Mouse (Mus musculus): Measurements from ENCODE around the gene Olfr469. TPM values are rescaled to one million over a fixed set of nuclear protein-coding genes. Genes with fewer than 3 reads are reported as not detected.
"Not testable (repeated sequence)": the region's sequence is repeated elsewhere in the genome, so short reads cannot be mapped to it uniquely, and the experiment has no call there.

The Olfr469 gene
- not detected in 2 replicates for polyA plus RNA-seq (2014; fragmentation: Nextera tagmentation; extraction: Ambion mirVana)

DNA sequence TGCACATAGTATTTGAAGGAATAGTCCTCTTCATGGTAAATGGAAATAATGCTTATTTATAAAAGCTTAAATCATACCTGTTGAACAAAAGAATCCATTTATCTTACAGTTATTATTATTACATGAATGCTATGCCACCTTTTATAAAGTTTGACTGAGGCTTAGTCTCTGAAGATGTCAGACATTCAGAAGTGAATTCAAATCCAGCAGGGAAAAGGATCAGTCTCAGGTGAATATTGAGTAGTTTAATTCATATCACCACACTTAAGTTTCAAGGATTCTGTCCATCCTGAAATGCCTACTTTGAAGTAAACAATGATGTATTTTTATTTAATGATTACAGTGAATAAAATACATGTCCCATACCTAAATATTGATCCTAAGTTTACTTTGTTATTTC lies at the start of gene Olfr469:
Gene Olfr469, minus strand, starts transcription at position 101 of the 400 bp plus-strand sequence.
- H3K4me3 ChIP-seq (ENCODE audit: low read depth, low read length); H3K4me1 ChIP-seq (replicated peaks; ENCODE audit: control insufficient read depth, insufficient read depth, low read length); H3K27me3 ChIP-seq (replicated peaks; ENCODE audit: control insufficient read depth, insufficient read depth, low read length); H3K36me3 ChIP-seq (ENCODE audit: control insufficient read depth, insufficient read depth, low read length); H3K9ac ChIP-seq (ENCODE audit: low read depth, low read length); H3K27ac ChIP-seq (ENCODE audit: low read depth, low read length); ATAC-seq (replicated peaks; ENCODE audit: low FRiP score); DNase-seq (ENCODE audit: low spot score); H3K4me2 ChIP-seq; H3K9me3 ChIP-seq (ENCODE audit: control insufficient read depth, low read length): not testable (repeated sequence)

DNA sequence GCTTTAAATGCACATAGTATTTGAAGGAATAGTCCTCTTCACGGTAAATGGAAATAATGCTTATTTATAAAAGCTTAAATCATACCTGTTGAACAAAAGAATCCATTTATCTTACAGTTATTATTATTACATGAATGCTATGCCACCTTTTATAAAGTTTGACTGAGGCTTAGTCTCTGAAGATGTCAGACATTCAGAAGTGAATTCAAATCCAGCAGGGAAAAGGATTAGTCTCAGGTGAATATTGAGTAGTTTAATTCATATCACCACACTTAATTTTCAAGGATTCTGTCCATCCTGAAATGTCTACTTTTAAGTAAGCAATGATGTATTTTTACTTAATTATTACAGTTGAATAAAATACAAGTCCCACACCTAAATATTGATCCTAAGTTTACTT lies 22.0 kb upstream of the Olfr469 start, which contains the start of gene Olfr470:
Gene Olfr470, minus strand, starts transcription at position 101 of the 400 bp plus-strand sequence.
- H3K27me3 ChIP-seq (replicated peaks; ENCODE audit: control insufficient read depth, insufficient read depth, low read length); H3K27ac ChIP-seq (ENCODE audit: low read depth, low read length); H3K4me1 ChIP-seq (replicated peaks; ENCODE audit: control insufficient read depth, insufficient read depth, low read length); H3K4me3 ChIP-seq (ENCODE audit: low read depth, low read length); H3K9ac ChIP-seq (ENCODE audit: low read depth, low read length); H3K9me3 ChIP-seq (ENCODE audit: control insufficient read depth, low read length); DNase-seq (ENCODE audit: low spot score); H3K4me2 ChIP-seq; ATAC-seq (replicated peaks; ENCODE audit: low FRiP score); H3K36me3 ChIP-seq (ENCODE audit: control insufficient read depth, insufficient read depth, low read length): not testable (repeated sequence)
- WGBS: 80% methylated on average over 1 of the region's 1 CpGs

DNA sequence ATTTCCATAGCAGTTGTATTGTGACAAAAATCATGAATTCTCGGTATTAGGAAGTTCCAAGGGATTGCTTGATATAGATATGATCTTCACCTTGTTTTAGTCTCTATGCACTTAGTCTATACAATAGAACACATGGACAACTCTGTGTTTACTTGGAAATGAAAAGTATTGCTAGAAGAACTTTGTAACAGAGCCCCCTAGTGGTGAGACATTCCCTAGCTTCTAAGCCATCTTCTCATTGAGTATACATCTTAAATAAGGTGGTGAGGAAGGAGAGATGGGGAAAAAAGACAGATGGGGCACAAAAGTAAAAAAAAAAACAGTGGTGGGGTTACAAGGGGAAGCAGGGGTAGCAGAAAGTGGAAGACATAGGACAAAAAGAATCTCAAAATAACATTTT lies 16.4 kb upstream of the Olfr469 start:
- no peak overlapping the region for H3K4me2 ChIP-seq
- no peaks in the 10 kb centered on the region for H3K9me3 ChIP-seq (ENCODE audit: control insufficient read depth, low read length)
- ATAC-seq (replicated peaks; ENCODE audit: low FRiP score): no peak
- DNase-seq (ENCODE audit: low spot score): no peak
- H3K4me1 ChIP-seq (replicated peaks; ENCODE audit: control insufficient read depth, insufficient read depth, low read length): no peaks in the 10 kb centered on the region
- 73% methylated on average over 1 of the region's 1 CpGs for WGBS
- no peak overlapping the region for H3K9ac ChIP-seq (ENCODE audit: low read depth, low read length)
- H3K36me3 ChIP-seq (ENCODE audit: control insufficient read depth, insufficient read depth, low read length): no peaks in the 10 kb centered on the region
- no peak overlapping the region for H3K27ac ChIP-seq (ENCODE audit: low read depth, low read length)
- no peak overlapping the region for H3K4me3 ChIP-seq (ENCODE audit: low read depth, low read length)
- H3K27me3 ChIP-seq (replicated peaks; ENCODE audit: control insufficient read depth, insufficient read depth, low read length): no peaks in the 10 kb centered on the region

DNA sequence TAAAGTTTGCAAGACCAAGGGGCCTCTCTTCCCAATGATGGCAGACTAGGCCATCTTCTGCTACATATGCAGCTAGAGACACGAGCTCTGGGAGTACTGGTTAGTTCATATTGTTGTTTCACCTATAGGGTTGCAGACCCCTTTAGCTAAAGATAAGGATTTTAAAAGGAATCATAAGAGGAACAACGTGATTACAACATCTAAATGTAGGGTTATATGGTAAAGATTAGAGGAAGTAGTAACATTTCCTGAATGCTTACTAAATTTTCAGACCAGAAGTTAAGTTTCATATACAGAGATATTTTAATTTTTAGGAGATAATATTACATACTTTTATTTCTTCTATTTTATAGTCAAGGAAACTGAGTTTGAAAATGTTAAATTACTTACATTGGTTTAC lies 1.5 kb downstream of the Olfr469 start:
- 47% methylated on average over 2 of the region's 2 CpGs for WGBS
- H3K27me3 ChIP-seq (replicated peaks; ENCODE audit: control insufficient read depth, insufficient read depth, low read length); H3K27ac ChIP-seq (ENCODE audit: low read depth, low read length); H3K9me3 ChIP-seq (ENCODE audit: control insufficient read depth, low read length); H3K9ac ChIP-seq (ENCODE audit: low read depth, low read length); DNase-seq (ENCODE audit: low spot score); H3K4me3 ChIP-seq (ENCODE audit: low read depth, low read length); H3K4me1 ChIP-seq (replicated peaks; ENCODE audit: control insufficient read depth, insufficient read depth, low read length); ATAC-seq (replicated peaks; ENCODE audit: low FRiP score); H3K4me2 ChIP-seq; H3K36me3 ChIP-seq (ENCODE audit: control insufficient read depth, insufficient read depth, low read length): not testable (repeated sequence)

DNA sequence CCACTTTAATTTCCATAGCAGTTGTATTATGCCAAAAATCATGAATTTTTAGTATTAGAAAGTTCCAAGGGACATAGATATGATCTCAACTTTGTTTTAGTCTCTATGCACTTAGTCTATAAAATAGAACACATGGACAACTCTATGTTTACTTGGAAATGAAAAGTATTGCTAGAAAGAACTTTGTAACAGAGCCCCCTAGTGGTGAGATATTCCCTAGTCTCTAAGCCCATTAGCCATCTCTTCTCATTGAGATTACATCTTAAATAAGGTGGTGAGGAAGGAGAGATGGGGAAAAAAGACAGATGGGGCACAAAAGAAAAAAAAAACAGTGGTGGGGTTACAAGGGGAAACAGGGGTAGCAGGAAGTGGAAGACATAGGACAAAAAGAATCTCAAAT lies 5.9 kb downstream of the Olfr469 start:
- Histone ChIP-seq H3K27me3 (replicated peaks; ENCODE audit: control insufficient read depth, insufficient read depth, low read length) (no peaks in the 10 kb centered on the region), H3K4me2 (no peak overlapping the region), H3K27ac (ENCODE audit: low read depth, low read length) (no peak overlapping the region), H3K4me1 (replicated peaks; ENCODE audit: control insufficient read depth, insufficient read depth, low read length) (no peaks in the 10 kb centered on the region), H3K9ac (ENCODE audit: low read depth, low read length) (no peak overlapping the region), H3K36me3 (ENCODE audit: control insufficient read depth, insufficient read depth, low read length) (no peaks in the 10 kb centered on the region), H3K4me3 (ENCODE audit: low read depth, low read length) (no peak overlapping the region), H3K9me3 (ENCODE audit: control insufficient read depth, low read length) (no peaks in the 10 kb centered on the region)
- DNase-seq (ENCODE audit: low spot score) (no peak), ATAC-seq (replicated peaks; ENCODE audit: low FRiP score) (no peak)

DNA sequence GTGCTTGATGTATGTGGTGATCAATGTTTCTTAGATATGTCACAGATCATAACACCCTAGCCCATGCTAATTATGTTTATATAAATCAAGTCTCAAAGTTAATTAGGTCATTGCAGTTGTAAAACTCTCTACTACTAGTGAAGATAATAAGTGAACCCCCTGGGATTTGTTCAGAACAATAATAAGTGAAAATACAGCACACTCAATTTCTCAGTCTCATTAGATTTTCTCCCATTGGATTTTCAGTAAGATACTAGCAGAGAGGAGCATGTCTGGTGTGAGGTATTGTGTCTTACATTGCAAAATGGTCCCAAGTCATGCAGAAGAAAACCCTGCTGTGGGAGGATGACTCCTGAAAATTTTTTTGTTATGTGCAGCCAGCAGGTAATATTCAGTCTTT lies 13.4 kb downstream of the Olfr469 start, which contains the start of gene Olfr467:
Gene Olfr467, plus strand, starts transcription at position 301 of the 400 bp plus-strand sequence.
- H3K9me3 ChIP-seq (ENCODE audit: control insufficient read depth, low read length): no peaks in the 10 kb centered on the region
- no peak for DNase-seq (ENCODE audit: low spot score)
- no peak within 1 kb of the TSS for H3K27ac ChIP-seq (ENCODE audit: low read depth, low read length)
- H3K4me2 ChIP-seq: no peak within 1 kb of the TSS
- no peaks in the 10 kb centered on the region for H3K4me1 ChIP-seq (replicated peaks; ENCODE audit: control insufficient read depth, insufficient read depth, low read length)
- ATAC-seq (replicated peaks; ENCODE audit: low FRiP score): no peak
- H3K27me3 ChIP-seq (replicated peaks; ENCODE audit: control insufficient read depth, insufficient read depth, low read length): no peaks in the 10 kb centered on the region
- H3K36me3 ChIP-seq (ENCODE audit: control insufficient read depth, insufficient read depth, low read length): no peaks in the 10 kb centered on the region
- no peak within 1 kb of the TSS for H3K4me3 ChIP-seq (ENCODE audit: low read depth, low read length)
- H3K9ac ChIP-seq (ENCODE audit: low read depth, low read length): no peak within 1 kb of the TSS

DNA sequence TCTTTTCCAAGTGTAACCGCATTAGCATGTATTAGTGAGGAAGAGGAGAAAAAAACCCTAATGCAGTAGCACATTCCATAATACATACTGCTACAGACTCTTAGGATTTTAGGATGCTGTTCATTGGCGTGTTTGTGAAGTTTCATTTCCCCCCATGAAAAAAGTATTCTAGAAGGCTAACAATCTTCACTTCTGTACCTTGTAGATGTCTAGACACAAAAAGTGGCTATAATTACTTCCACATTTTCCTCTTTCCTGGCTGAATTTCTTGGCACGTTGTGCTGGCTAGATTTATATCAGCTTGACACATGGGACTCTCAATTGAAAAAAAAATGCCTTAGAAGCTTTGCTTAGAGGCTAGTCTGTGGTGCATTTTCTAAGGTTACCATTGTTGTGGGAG lies 23.2 kb downstream of the Olfr469 start:
- no peak overlapping the region for H3K27ac ChIP-seq (ENCODE audit: low read depth, low read length)
- H3K27me3 ChIP-seq (replicated peaks; ENCODE audit: control insufficient read depth, insufficient read depth, low read length): no peaks in the 10 kb centered on the region
- H3K9ac ChIP-seq (ENCODE audit: low read depth, low read length): no peak overlapping the region
- ATAC-seq (replicated peaks; ENCODE audit: low FRiP score) (no peak), DNase-seq (ENCODE audit: low spot score) (no peak)
- no peak overlapping the region for H3K4me2 ChIP-seq
- no peaks in the 10 kb centered on the region for H3K36me3 ChIP-seq (ENCODE audit: control insufficient read depth, insufficient read depth, low read length)
- 78% methylated on average over 3 of the region's 3 CpGs for WGBS
- no peaks in the 10 kb centered on the region for H3K9me3 ChIP-seq (ENCODE audit: control insufficient read depth, low read length)
- H3K4me1 ChIP-seq (replicated peaks; ENCODE audit: control insufficient read depth, insufficient read depth, low read length): no peaks in the 10 kb centered on the region
- no peak overlapping the region for H3K4me3 ChIP-seq (ENCODE audit: low read depth, low read length)

DNA sequence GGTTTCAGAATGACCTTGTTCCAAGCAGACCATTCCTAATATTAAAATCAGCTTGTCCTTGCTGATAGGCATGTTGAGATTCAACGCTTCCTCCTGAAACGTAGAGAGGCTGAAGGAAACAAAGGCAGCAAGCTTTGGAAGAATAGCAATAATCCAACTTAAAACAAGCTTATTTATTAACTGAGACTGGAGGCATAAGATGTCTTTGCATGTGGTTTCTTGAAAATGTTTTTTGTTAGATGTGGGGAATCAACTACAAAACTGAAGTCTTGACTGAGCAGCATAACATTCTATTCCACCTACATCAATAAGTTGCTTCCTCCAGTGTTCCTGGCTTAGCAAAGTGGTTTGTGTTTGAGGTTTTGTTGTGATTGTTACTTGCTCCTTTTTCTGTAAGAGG lies 24.2 kb downstream of the Olfr469 start, which contains the start of gene Ovch2:
Gene Ovch2, minus strand, starts transcription at position 101 of the 400 bp plus-strand sequence.
- H3K27me3 ChIP-seq (replicated peaks; ENCODE audit: control insufficient read depth, insufficient read depth, low read length): no peaks in the 10 kb centered on the region
- no peak within 1 kb of the TSS for H3K9ac ChIP-seq (ENCODE audit: low read depth, low read length)
- WGBS: 83% methylated on average over 2 of the region's 2 CpGs
- no peaks in the 10 kb centered on the region for H3K9me3 ChIP-seq (ENCODE audit: control insufficient read depth, low read length)
- ATAC-seq (replicated peaks; ENCODE audit: low FRiP score) (no peak), DNase-seq (ENCODE audit: low spot score) (no peak)
- no peaks in the 10 kb centered on the region for H3K36me3 ChIP-seq (ENCODE audit: control insufficient read depth, insufficient read depth, low read length)
- no peak within 1 kb of the TSS for H3K27ac ChIP-seq (ENCODE audit: low read depth, low read length)
- no peak within 1 kb of the TSS for H3K4me3 ChIP-seq (ENCODE audit: low read depth, low read length)
- H3K4me2 ChIP-seq: no peak within 1 kb of the TSS
- no peaks in the 10 kb centered on the region for H3K4me1 ChIP-seq (replicated peaks; ENCODE audit: control insufficient read depth, insufficient read depth, low read length)

DNA sequence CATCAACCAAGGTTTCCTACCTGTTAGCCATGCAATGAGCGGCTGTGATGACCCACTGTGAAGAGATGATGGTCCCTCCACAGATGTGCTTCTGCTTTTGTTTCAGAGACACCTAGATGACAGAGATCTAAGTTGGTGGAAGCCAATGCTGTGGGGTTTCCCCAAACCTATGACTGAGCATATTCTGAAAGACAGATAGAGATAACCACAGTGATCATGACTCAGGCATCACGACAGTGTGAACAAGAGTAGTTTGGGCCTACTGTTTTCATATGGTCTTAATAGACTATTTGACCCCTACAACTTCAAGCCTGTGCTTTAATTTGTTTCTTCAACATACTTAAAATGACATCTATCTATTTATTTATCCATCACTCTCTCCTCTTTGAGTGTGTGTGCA lies 28.8 kb downstream of the Olfr469 start:
- ATAC-seq (replicated peaks; ENCODE audit: low FRiP score) (no peak), DNase-seq (ENCODE audit: low spot score) (no peak)
- Histone ChIP-seq H3K27ac (ENCODE audit: low read depth, low read length) (no peak overlapping the region), H3K9ac (ENCODE audit: low read depth, low read length) (no peak overlapping the region), H3K9me3 (ENCODE audit: control insufficient read depth, low read length) (no peaks in the 10 kb centered on the region), H3K27me3 (replicated peaks; ENCODE audit: control insufficient read depth, insufficient read depth, low read length) (no peaks in the 10 kb centered on the region), H3K4me3 (ENCODE audit: low read depth, low read length) (no peak overlapping the region), H3K36me3 (ENCODE audit: control insufficient read depth, insufficient read depth, low read length) (no peaks in the 10 kb centered on the region), H3K4me2 (no peak overlapping the region), H3K4me1 (replicated peaks; ENCODE audit: control insufficient read depth, insufficient read depth, low read length) (no peaks in the 10 kb centered on the region)
- WGBS: 73% methylated on average over 2 of the region's 2 CpGs

Measured in liver, embryonic 11.5 days (tissue).